ENCODE assay signal across 17 mouse cellular contexts in genomic region chr16:95797141-95797540, GRCm38 (mm10).
DNase-seq lines count a peak whose midpoint lies in the region; ATAC-seq lines count a peak whose summit lies in the region.
"Had no signal": no experiment of that assay in that cellular context is flagged by ENCODE, and none has a peak within 500 bp of the region (broad histone marks: within the 10 kb centered on the region; RNA-seq: fewer than 3 reads in every experiment).

No protein-coding gene starts in this region.

- no peak for ATAC-seq in kidney, embryonic 14.5 days (ENCODE audit: low FRiP score, low TSS enrichment)
- no peak for ATAC-seq in kidney, embryonic 15.5 days (replicated peaks; ENCODE audit: low FRiP score)
- ATAC-seq in midbrain, embryonic 14.5 days (ENCODE audit: low FRiP score, low TSS enrichment) = no peak
- peak; percentile 67 for ATAC-seq in megakaryocyte progenitor cell, adult 5-6 weeks (replicated peaks; ENCODE audit: poor library complexity)
- ATAC-seq: forebrain, embryonic 13.5 days had no signal

- H3K9ac ChIP-seq in kidney, embryonic 14.5 days (ENCODE audit: low read depth, low read length) = no peak overlapping the region
- H3K9ac ChIP-seq in kidney, embryonic 15.5 days = no peak overlapping the region
- no peak overlapping the region for H3K9ac ChIP-seq in midbrain, embryonic 14.5 days (replicated peaks; ENCODE audit: low read length)
- H3K9ac ChIP-seq: forebrain, embryonic 13.5 days; midbrain, embryonic 12.5 days; neural tube, embryonic 12.5 days had no signal

- 0 out of 2 replicates have a peak overlapping the region, but pooled peaks have one; percentile 4 for H3K27ac ChIP-seq in kidney, embryonic 14.5 days (ENCODE audit: low read depth, low read length)
- H3K27ac ChIP-seq in kidney, embryonic 15.5 days = no peak overlapping the region
- H3K27ac ChIP-seq in midbrain, embryonic 10.5 days (replicated peaks) = 0 out of 2 replicates have a peak overlapping the region, but pooled peaks have one; percentile 17
- no peak overlapping the region for H3K27ac ChIP-seq in midbrain, embryonic 14.5 days (replicated peaks; ENCODE audit: low read depth, low read length)
- peak overlapping the region; percentile 91 for H3K27ac ChIP-seq in limb, embryonic 10.5 days
- H3K27ac ChIP-seq: forebrain, embryonic 13.5 days; hindbrain, embryonic 10.5 days; midbrain, embryonic 12.5 days; neural tube, embryonic 12.5 days had no signal

- peaks cover 8% of the 10 kb centered on the region for H3K4me1 ChIP-seq in kidney, embryonic 14.5 days (ENCODE audit: control insufficient read depth, insufficient read depth, low read length)
- H3K4me1 ChIP-seq in kidney, embryonic 15.5 days = peaks cover 12% of the 10 kb centered on the region
- H3K4me1 ChIP-seq in midbrain, embryonic 10.5 days = peaks cover 10% of the 10 kb centered on the region
- no peaks in the 10 kb centered on the region for H3K4me1 ChIP-seq in midbrain, embryonic 14.5 days (ENCODE audit: control insufficient read depth, insufficient read depth, low read length)
- peaks cover 73% of the 10 kb centered on the region for H3K4me1 ChIP-seq in limb, embryonic 10.5 days
- H3K4me1 ChIP-seq: forebrain, embryonic 13.5 days; neural tube, embryonic 12.5 days had no signal

- peaks cover under 1% of the 10 kb centered on the region; the same call in 1 of the 2 replicates for H3K9me3 ChIP-seq in kidney, embryonic 14.5 days (ENCODE audit: control insufficient read depth, low read length)
- no peaks in the 10 kb centered on the region; the same call in 1 of the 2 replicates for H3K9me3 ChIP-seq in kidney, embryonic 15.5 days (replicated peaks)
- no peaks in the 10 kb centered on the region for H3K9me3 ChIP-seq in midbrain, embryonic 10.5 days (replicated peaks)
- H3K9me3 ChIP-seq in midbrain, embryonic 14.5 days (ENCODE audit: control insufficient read depth, low read length) = no peaks in the 10 kb centered on the region
- no peaks in the 10 kb centered on the region for H3K9me3 ChIP-seq in limb, embryonic 10.5 days (replicated peaks)
- H3K9me3 ChIP-seq: forebrain, embryonic 13.5 days; hindbrain, embryonic 10.5 days; midbrain, embryonic 12.5 days; neural tube, embryonic 12.5 days had no signal

- intact Hi-C loops in left cerebral cortex, postnatal 4 days (cut with DNase I) = no loop called here

- no peaks in the 10 kb centered on the region for H3K36me3 ChIP-seq in kidney, embryonic 14.5 days (ENCODE audit: control insufficient read depth, insufficient read depth, low read length)
- H3K36me3 ChIP-seq in kidney, embryonic 15.5 days = no peaks in the 10 kb centered on the region
- H3K36me3 ChIP-seq in midbrain, embryonic 10.5 days = no peaks in the 10 kb centered on the region
- no peaks in the 10 kb centered on the region for H3K36me3 ChIP-seq in midbrain, embryonic 14.5 days (ENCODE audit: control insufficient read depth, insufficient read depth, low read length)
- no peaks in the 10 kb centered on the region for H3K36me3 ChIP-seq in limb, embryonic 10.5 days
- H3K36me3 ChIP-seq: hindbrain, embryonic 10.5 days; midbrain, embryonic 12.5 days; neural tube, embryonic 12.5 days had no signal

- no peak overlapping the region for H3K4me2 ChIP-seq in kidney, embryonic 14.5 days (replicated peaks; ENCODE audit: low read depth, low read length)
- no peak overlapping the region for H3K4me2 ChIP-seq in kidney, embryonic 15.5 days
- H3K4me2 ChIP-seq in midbrain, embryonic 14.5 days (ENCODE audit: low read length) = no peak overlapping the region
- H3K4me2 ChIP-seq: forebrain, embryonic 13.5 days; liver, embryonic 11.5 days; midbrain, embryonic 12.5 days; neural tube, embryonic 12.5 days had no signal

- WGBS in kidney, embryonic 14.5 days = 67% methylated on average over 2 of the region's 2 CpGs
- WGBS in kidney, embryonic 15.5 days = 50% methylated on average over 2 of the region's 2 CpGs
- 78% methylated on average over 2 of the region's 2 CpGs for WGBS in midbrain, embryonic 10.5 days
- 91% methylated on average over 2 of the region's 2 CpGs for WGBS in midbrain, embryonic 14.5 days
- 73% methylated on average over 2 of the region's 2 CpGs for WGBS in limb, embryonic 10.5 days

- H3K27me3 ChIP-seq in kidney, embryonic 14.5 days (ENCODE audit: control insufficient read depth, insufficient read depth, low read length) = no peaks in the 10 kb centered on the region
- H3K27me3 ChIP-seq in kidney, embryonic 15.5 days = no peaks in the 10 kb centered on the region
- no peaks in the 10 kb centered on the region for H3K27me3 ChIP-seq in midbrain, embryonic 10.5 days (ENCODE audit: low read depth, poor library complexity, severe bottlenecking)
- H3K27me3 ChIP-seq in midbrain, embryonic 14.5 days (ENCODE audit: control insufficient read depth, insufficient read depth, low read length) = no peaks in the 10 kb centered on the region
- no peaks in the 10 kb centered on the region for H3K27me3 ChIP-seq in limb, embryonic 10.5 days (ENCODE audit: low read depth, poor library complexity, severe bottlenecking)
- H3K27me3 ChIP-seq: forebrain, embryonic 13.5 days; midbrain, embryonic 12.5 days; neural tube, embryonic 12.5 days had no signal

- DNase-seq in midbrain, embryonic 10.5 days (ENCODE audit: low spot score) = no peak
- DNase-seq in midbrain, embryonic 14.5 days = no peak
- no peak for DNase-seq in limb, embryonic 10.5 days (ENCODE audit: low spot score)
- no peak for DNase-seq in left cerebral cortex, postnatal 4 days
- DNase-seq: cerebellum, adult 9-10 months; gastrocnemius, postnatal 10 days; kidney, adult 11 months; kidney, postnatal 10 days; lung, postnatal 14 days had no signal

- no peak overlapping the region for H3K4me3 ChIP-seq in kidney, embryonic 14.5 days (ENCODE audit: low read length)
- H3K4me3 ChIP-seq in kidney, embryonic 15.5 days (replicated peaks) = no peak overlapping the region
- H3K4me3 ChIP-seq in midbrain, embryonic 10.5 days = no peak overlapping the region
- H3K4me3 ChIP-seq in midbrain, embryonic 14.5 days (replicated peaks; ENCODE audit: low read depth, low read length) = no peak overlapping the region
- no peak overlapping the region for H3K4me3 ChIP-seq in limb, embryonic 10.5 days
- H3K4me3 ChIP-seq: forebrain, embryonic 13.5 days; hindbrain, embryonic 10.5 days; midbrain, embryonic 12.5 days; neural tube, embryonic 12.5 days had no signal

Comparison
In these comparisons a context has a peak if more than half of its experiments do, and no peak if none do; other contexts are left out.
1. H3K27ac ChIP-seq: peak in kidney, embryonic 14.5 days (single experiment), midbrain, embryonic 10.5 days (single experiment) and limb, embryonic 10.5 days (single experiment); none in kidney, embryonic 15.5 days (single experiment) and midbrain, embryonic 14.5 days (single experiment).